Mouse (Mus musculus) brain, adult 2 months (tissue): ENCODE data around the gene Spryd4.
"Not testable (repeated sequence)": the region's sequence is repeated elsewhere in the genome, so short reads cannot be mapped to it uniquely, and the experiment has no call there.

Experiments used
- DNase-seq: peaks from one replicate; pipeline ENCODE4 v3.0.0; 2011; ENCODE audit warnings: low read depth, low spot score

Gene Spryd4

GRCm38 (mm10) chr10:128225538-128225937, 13.9 kb upstream of the Spryd4 start, which contains the start of gene Mip:
Gene Mip, plus strand, starts transcription at chr10:128225838.
- DNase-seq: no peak

- DNase-seq: no peak
Measured at GRCm38 (mm10) chr10:128225064-128225463, 13.5 kb upstream of the Spryd4 start.

- no peak for DNase-seq
Measured at GRCm38 (mm10) chr10:128221533-128222286, 10.1 kb upstream of the Spryd4 start.

GRCm38 (mm10) chr10:128218387-128219117, 6.9 kb upstream of the Spryd4 start:
- DNase-seq: no peak

- no peak for DNase-seq
Measured at GRCm38 (mm10) chr10:128214981-128215380, 3.4 kb upstream of the Spryd4 start.

- DNase-seq: not testable (repeated sequence)
Measured at GRCm38 (mm10) chr10:128214112-128214511, 2.5 kb upstream of the Spryd4 start.

- peak; percentile 90 for DNase-seq
Measured at GRCm38 (mm10) chr10:128212871-128213323, 1.3 kb upstream of the Spryd4 start.

GRCm38 (mm10) chr10:128212148-128212547, 541 bp upstream of the Spryd4 start:
- no peak for DNase-seq

- no peak for DNase-seq
Measured at GRCm38 (mm10) chr10:128210954-128211353, 653 bp downstream of the Spryd4 start.

GRCm38 (mm10) chr10:128210131-128210530, 1.5 kb downstream of the Spryd4 start:
- no peak for DNase-seq

GRCm38 (mm10) chr10:128209311-128210009, 2.1 kb downstream of the Spryd4 start:
- DNase-seq: no peak

- DNase-seq: peak; percentile 50
Measured at GRCm38 (mm10) chr10:128208326-128208725, 3.3 kb downstream of the Spryd4 start.

GRCm38 (mm10) chr10:128204941-128205340, 6.7 kb downstream of the Spryd4 start:
- no peak for DNase-seq

- DNase-seq: no peak
Measured at GRCm38 (mm10) chr10:128201856-128202255, 9.8 kb downstream of the Spryd4 start.

GRCm38 (mm10) chr10:128194551-128195461, 16.8 kb downstream of the Spryd4 start:
- DNase-seq: peak; percentile 92

GRCm38 (mm10) chr10:128194024-128194550, 17.5 kb downstream of the Spryd4 start, which contains the start of gene Gls2:
Gene Gls2, plus strand, starts transcription at chr10:128194457.
- DNase-seq: peak; percentile 99

- DNase-seq: no peak
Measured at GRCm38 (mm10) chr10:128193113-128193512, 18.5 kb downstream of the Spryd4 start.

GRCm38 (mm10) chr10:128192030-128192766, 19.4 kb downstream of the Spryd4 start:
- not testable (repeated sequence) for DNase-seq

GRCm38 (mm10) chr10:128191472-128191871, 20.1 kb downstream of the Spryd4 start:
- DNase-seq: no peak
